Mouse (Mus musculus) MEL (cell line): ENCODE measurements at regions not wholly inside any gene's neighbourhood (a gene's known extent, or its start where the extent isn't known, plus 50 kb on each side); places are given as distances from the start of the nearest gene placed in this dataset.
"Not testable (repeated sequence)": the region's sequence is repeated elsewhere in the genome, so short reads cannot be mapped to it uniquely, and the experiment has no call there.

Experiments used
- DNase-seq: peaks from one replicate; pipeline ENCODE4 v3.0.0; 2011; ENCODE audit warnings: low read depth, low spot score
- H3K27ac ChIP-seq: 2 replicates; pipeline ENCODE4 v1.5.1; 2012; ENCODE audit warnings: low read depth, mild to moderate bottlenecking, control low read depth, low read length, moderate library complexity; ENCODE audit not compliant: control insufficient read depth
- H3K27me3 ChIP-seq, 2 experiments: fragments of 150-350 bp in 1 of 2; sonication (generic) in 1 of 2; 2 replicates each; pipeline ENCODE4 v1.6.1; 2012; ENCODE audit warnings: low read length in 2 of 2, mild to moderate bottlenecking in 2 of 2, improper control_type of control experiment in 1 of 2, moderate library complexity in 1 of 2; ENCODE audit not compliant: insufficient read depth in 2 of 2, control insufficient read depth in 1 of 2
- H3K36me3 ChIP-seq, 2 experiments: 2 replicates each; pipeline ENCODE4 v1.6.1; 2012 to 2014; ENCODE audit warnings: low read length in 2 of 2, improper control_type of control experiment in 1 of 2, inconsistent platforms in 1 of 2, mild to moderate bottlenecking in 1 of 2; ENCODE audit not compliant: insufficient read depth in 2 of 2, control insufficient read depth in 1 of 2
- H3K4me1 ChIP-seq, 2 experiments: fragments of 150-350 bp in 1 of 2; sonication (generic) in 1 of 2; 2 replicates each; pipeline ENCODE4 v1.6.1; 2012; ENCODE audit warnings: low read length in 2 of 2, improper control_type of control experiment in 1 of 2, mild to moderate bottlenecking in 1 of 2; ENCODE audit not compliant: insufficient read depth in 2 of 2, control insufficient read depth in 1 of 2
- H3K4me3 ChIP-seq, 2 experiments: fragments of 150-350 bp in 1 of 2; sonication (generic) in 1 of 2; 2 replicates each; pipeline ENCODE4 v1.5.1; 2012; ENCODE audit warnings: low read depth in 2 of 2, low read length in 2 of 2, mild to moderate bottlenecking in 2 of 2, moderate library complexity in 2 of 2, control low read depth in 1 of 2, improper control_type of control experiment in 1 of 2; ENCODE audit not compliant: control insufficient read depth in 1 of 2, insufficient read depth in 1 of 2
- H3K79me2 ChIP-seq: 2 replicates; pipeline ENCODE4 v1.6.1; 2012; ENCODE audit warnings: mild to moderate bottlenecking, low read length, moderate library complexity; ENCODE audit not compliant: control insufficient read depth, poor library complexity, insufficient read depth
- H3K9ac ChIP-seq: 2 replicates; pipeline ENCODE4 v1.6.1; 2012; ENCODE audit warnings: low read depth, mild to moderate bottlenecking, control low read depth, low read length, moderate library complexity; ENCODE audit not compliant: control insufficient read depth, poor library complexity, severe bottlenecking
- H3K9me3 ChIP-seq: fragments of 150-350 bp; sonication (generic); replicated peaks from 2 replicates; pipeline ENCODE4 v1.6.1; 2012; ENCODE audit warnings: mild to moderate bottlenecking, low read length, improper control_type of control experiment, moderate library complexity; ENCODE audit not compliant: insufficient read depth
- CHD2 ChIP-seq: IDR thresholded peaks from 2 replicates; pipeline ENCODE4 v1.6.1; 2011; ENCODE audit warnings: low read length, improper control_type of control experiment
- CTCF ChIP-seq, 3 experiments: IDR thresholded peaks in 2 of 3; conservative IDR thresholded peaks in 1 of 3; 2 replicates each; pipeline ENCODE4 v1.5.1; 2011 to 2012; ENCODE audit warnings: low read length in 3 of 3, low read depth in 2 of 3, mild to moderate bottlenecking in 2 of 3, improper control_type of control experiment in 1 of 3, inconsistent platforms in 1 of 3, mixed read lengths in 1 of 3, moderate library complexity in 1 of 3; ENCODE audit not compliant: control insufficient read depth in 1 of 3, insufficient read depth in 1 of 3, poor library complexity in 1 of 3, severe bottlenecking in 1 of 3
- ETS1 ChIP-seq: IDR thresholded peaks from 2 replicates; pipeline ENCODE4 v1.6.1; 2012; ENCODE audit warnings: low read depth, mild to moderate bottlenecking, inconsistent platforms, low read length, improper control_type of control experiment, moderate library complexity
- GABPA ChIP-seq: IDR thresholded peaks from 2 replicates; pipeline ENCODE4 v1.6.1; 2012; ENCODE audit warnings: low read depth, mild to moderate bottlenecking, inconsistent platforms, low read length, improper control_type of control experiment, moderate library complexity
- MAFK ChIP-seq: IDR thresholded peaks from 2 replicates; pipeline ENCODE4 v1.6.1; 2011; ENCODE audit warnings: low read depth, mild to moderate bottlenecking, low read length, improper control_type of control experiment, borderline replicate concordance
- MAX ChIP-seq: IDR thresholded peaks from 2 replicates; pipeline ENCODE4 v1.6.1; 2011; ENCODE audit warnings: low read length, improper control_type of control experiment
- MAZ ChIP-seq: IDR thresholded peaks from 2 replicates; pipeline ENCODE4 v1.6.1; 2012; ENCODE audit warnings: low read depth, mild to moderate bottlenecking, inconsistent platforms, low read length, improper control_type of control experiment
- MEF2A ChIP-seq: IDR thresholded peaks from 2 replicates; pipeline ENCODE4 v1.6.1; 2014; ENCODE audit warnings: low read depth, mild to moderate bottlenecking, inconsistent platforms, low read length, improper control_type of control experiment; ENCODE audit not compliant: poor library complexity, insufficient replicate concordance, severe bottlenecking; ENCODE audit errors: extremely low read depth
- MYB ChIP-seq: IDR thresholded peaks from 2 replicates; pipeline ENCODE4 v1.6.1; 2011; ENCODE audit warnings: mild to moderate bottlenecking, low read depth, low read length, improper control_type of control experiment
- POLR2A ChIP-seq, 2 experiments: IDR thresholded peaks; 2 replicates each; pipeline ENCODE4 v1.6.1; 2011 to 2012; ENCODE audit warnings: low read length in 2 of 2, mild to moderate bottlenecking in 2 of 2, control low read depth in 1 of 2, improper control_type of control experiment in 1 of 2, low read depth in 1 of 2, moderate library complexity in 1 of 2; ENCODE audit not compliant: control insufficient read depth in 1 of 2, insufficient read depth in 1 of 2, poor library complexity in 1 of 2
- POLR2AphosphoS5 ChIP-seq: IDR thresholded peaks from 2 replicates; pipeline ENCODE4 v1.6.1; 2012; ENCODE audit warnings: low read depth, borderline replicate concordance, mild to moderate bottlenecking, inconsistent platforms, low read length, moderate library complexity, mixed read lengths
- SMC3 ChIP-seq: IDR thresholded peaks from 2 replicates; pipeline ENCODE4 v1.6.1; 2011; ENCODE audit warnings: low read depth, low read length, improper control_type of control experiment
- TAL1 ChIP-seq: IDR thresholded peaks from 2 replicates; pipeline ENCODE4 v1.6.1; 2012; ENCODE audit warnings: mild to moderate bottlenecking, inconsistent platforms, low read length, moderate library complexity, mixed read lengths
- TBP ChIP-seq: IDR thresholded peaks from 2 replicates; pipeline ENCODE4 v1.8.0; 2011; ENCODE audit warnings: low read depth, low read length, improper control_type of control experiment
- TCF12 ChIP-seq: IDR thresholded peaks from 2 replicates; pipeline ENCODE4 v1.6.1; 2014; ENCODE audit warnings: low read depth, mild to moderate bottlenecking, inconsistent platforms, low read length, improper control_type of control experiment, moderate library complexity
- USF2 ChIP-seq, 2 experiments: IDR thresholded peaks; 2 replicates each; pipeline ENCODE4 v1.6.1; 2011 to 2012; ENCODE audit warnings: improper control_type of control experiment in 2 of 2, low read length in 2 of 2, borderline replicate concordance in 1 of 2, inconsistent platforms in 1 of 2, low read depth in 1 of 2, mild to moderate bottlenecking in 1 of 2; ENCODE audit not compliant: insufficient read depth in 1 of 2
- ZNF384 ChIP-seq: IDR thresholded peaks from 2 replicates; pipeline ENCODE4 v1.6.1; 2012; ENCODE audit warnings: low read depth, mild to moderate bottlenecking, inconsistent platforms, low read length, improper control_type of control experiment

- H3K4me1 ChIP-seq: no peaks in the 10 kb centered on the region
- no peak overlapping the region for H3K27ac ChIP-seq
- no peaks in the 10 kb centered on the region for H3K27me3 ChIP-seq
- DNase-seq: no peak
- H3K9ac ChIP-seq: no peak overlapping the region
- H3K9me3 ChIP-seq: no peaks in the 10 kb centered on the region
- TF ChIP-seq TAL1: no peak
- TF ChIP-seq TCF12: no peak
- no peak for TF ChIP-seq MAFK
- TF ChIP-seq MAZ: no peak
- no peak for TF ChIP-seq MYB
- TF ChIP-seq POLR2AphosphoS5: no peak
- TF ChIP-seq CHD2: no peak
- no peak for TF ChIP-seq USF2 (IDR thresholded peaks at IDR 0.05; ENCODE audit: borderline replicate concordance in 1 of 2, insufficient read depth in 1 of 2, low read depth in 1 of 2, low read length in 2 of 2)
- TF ChIP-seq ZNF384: no peak
- TF ChIP-seq TBP: no peak
- TF ChIP-seq MAX: no peak
- no peak for TF ChIP-seq GABPA
- H3K79me2 ChIP-seq: no peaks in the 10 kb centered on the region
- no peak overlapping the region for H3K4me3 ChIP-seq
- H3K36me3 ChIP-seq: no peaks in the 10 kb centered on the region
Measured at GRCm38 (mm10) chr10:117498497-117498896, 118.7 kb upstream of the Cpsf6 start.

GRCm38 (mm10) chr10:117497565-117498256 lies 117.9 kb upstream of the Cpsf6 start:
- no peaks in the 10 kb centered on the region for H3K4me1 ChIP-seq
- H3K9me3 ChIP-seq: no peaks in the 10 kb centered on the region
- no peaks in the 10 kb centered on the region for H3K79me2 ChIP-seq
- no peaks in the 10 kb centered on the region for H3K27me3 ChIP-seq
- H3K9ac ChIP-seq: no peak overlapping the region
- no peak for TF ChIP-seq MYB
- no peak for TF ChIP-seq SMC3
- no peak for TF ChIP-seq POLR2A (IDR thresholded peaks at IDR 0.05; ENCODE audit: control insufficient read depth in 1 of 2, insufficient read depth in 1 of 2, low read depth in 1 of 2, low read length in 2 of 2, poor library complexity in 1 of 2)
- TF ChIP-seq CTCF (IDR thresholded peaks at IDR 0.05 in 2 of 3, conservative IDR thresholded peaks at IDR 0.05 in 1 of 3; ENCODE audit: control insufficient read depth in 1 of 3, insufficient read depth in 1 of 3, low read depth in 2 of 3, low read length in 3 of 3, poor library complexity in 1 of 3, severe bottlenecking in 1 of 3): no peak
- no peak for TF ChIP-seq ETS1
- no peak for TF ChIP-seq MEF2A
- TF ChIP-seq, all 39 proteins: peak for 0
- no peak overlapping the region for H3K27ac ChIP-seq
- no peaks in the 10 kb centered on the region for H3K36me3 ChIP-seq
- H3K4me3 ChIP-seq: no peak overlapping the region
- DNase-seq: no peak

GRCm38 (mm10) chr10:117497082-117497481 lies 117.3 kb upstream of the Cpsf6 start:
- H3K36me3 ChIP-seq, H3K9me3 ChIP-seq, H3K4me1 ChIP-seq, H3K27me3 ChIP-seq, H3K4me3 ChIP-seq, DNase-seq, H3K9ac ChIP-seq, H3K79me2 ChIP-seq, H3K27ac ChIP-seq: not testable (repeated sequence)
